Mouse (Mus musculus): ENCODE measurements at regions not wholly inside any gene's neighbourhood (a gene's known extent, or its start where the extent isn't known, plus 50 kb on each side); places are given as distances from the start of the nearest gene placed in this dataset.

DNA sequence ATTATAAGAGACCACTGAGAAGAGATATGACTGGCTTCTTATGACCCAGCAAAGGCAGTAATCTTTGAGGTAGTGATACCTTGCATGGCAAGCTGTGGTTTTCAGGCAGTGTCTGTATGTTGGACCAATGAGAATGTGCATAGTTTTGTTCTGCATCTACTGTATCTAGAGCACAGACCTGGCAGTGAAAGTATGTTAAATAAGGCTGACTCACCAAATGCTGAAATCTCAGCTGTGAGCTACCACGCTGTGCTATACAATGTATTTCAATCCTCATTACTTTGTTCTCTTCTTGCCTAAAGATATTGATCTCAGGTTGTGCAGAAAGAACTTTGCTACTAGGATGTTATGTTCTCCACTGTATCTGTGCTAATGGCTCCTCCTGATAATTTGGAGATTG is 83.9 kb upstream of the Zfp827 start:
- 85% methylated on average over 1 of the region's 1 CpGs for WGBS
- Histone ChIP-seq H3K27ac (no peak overlapping the region), H3K36me3 (no peaks in the 10 kb centered on the region), H3K9me3 (no peaks in the 10 kb centered on the region), H3K4me1 (replicated peaks) (no peaks in the 10 kb centered on the region), H3K4me3 (no peak overlapping the region), H3K27me3 (ENCODE audit: insufficient read depth, poor library complexity, severe bottlenecking) (no peaks in the 10 kb centered on the region)
- no peak for DNase-seq (ENCODE audit: low spot score)

DNA sequence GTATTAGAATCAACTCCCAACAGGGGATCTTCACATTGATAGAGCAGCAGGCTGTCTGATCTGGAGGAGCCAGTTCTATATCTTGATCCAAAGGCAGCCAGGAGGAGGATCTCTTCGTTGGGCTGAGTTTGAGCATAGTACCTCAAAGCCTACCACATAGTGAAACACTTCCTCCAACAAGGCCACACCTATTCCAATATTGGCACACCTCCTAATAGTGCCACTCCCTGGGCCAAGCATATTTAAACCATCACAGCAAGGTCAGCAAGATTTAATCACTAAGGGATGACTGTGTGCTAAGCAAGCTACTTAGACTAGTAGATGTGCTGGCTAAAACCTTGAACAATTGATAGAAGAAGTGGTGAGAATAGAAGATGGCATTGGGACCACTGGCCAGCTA is 82.6 kb upstream of the Zfp827 start:
- Histone ChIP-seq H3K27me3 (ENCODE audit: insufficient read depth, poor library complexity, severe bottlenecking) (no peaks in the 10 kb centered on the region), H3K4me1 (replicated peaks) (no peaks in the 10 kb centered on the region), H3K4me3 (no peak overlapping the region), H3K36me3 (no peaks in the 10 kb centered on the region), H3K9me3 (no peaks in the 10 kb centered on the region), H3K27ac (no peak overlapping the region)
- no peak for DNase-seq (ENCODE audit: low spot score)
- WGBS = 60% methylated on average over 1 of the region's 1 CpGs

- no peaks in the 10 kb centered on the region for H3K36me3 ChIP-seq
- H3K27me3 ChIP-seq (ENCODE audit: insufficient read depth, poor library complexity, severe bottlenecking) = no peaks in the 10 kb centered on the region
- no peak overlapping the region for H3K27ac ChIP-seq
- WGBS = 83% methylated on average over 2 of the region's 2 CpGs
- DNase-seq (ENCODE audit: low spot score) = no peak
- no peaks in the 10 kb centered on the region for H3K9me3 ChIP-seq
- no peaks in the 10 kb centered on the region for H3K4me1 ChIP-seq (replicated peaks)
- no peak overlapping the region for H3K4me3 ChIP-seq
Measured at GRCm38 (mm10) chr8:78946085-78946484, 82.2 kb upstream of the Zfp827 start.

DNA sequence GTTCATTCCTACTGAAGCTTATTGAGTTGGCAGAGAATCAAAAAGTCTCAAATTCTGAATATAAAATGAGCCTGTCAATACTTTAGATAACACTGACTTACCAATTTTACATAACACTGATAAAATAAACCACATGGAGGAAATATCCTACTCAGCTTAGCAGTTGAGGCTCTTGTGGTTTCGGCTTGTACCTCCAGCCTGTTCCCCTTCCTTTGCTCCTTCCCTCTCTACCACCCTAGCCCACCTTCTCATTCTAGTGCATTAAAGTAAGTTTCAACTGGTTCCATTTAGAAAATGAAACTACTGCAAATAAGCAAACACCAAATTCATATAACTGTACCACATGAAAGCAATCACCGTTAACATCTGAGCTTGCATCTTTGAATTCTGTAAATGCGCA is 53.2 kb upstream of the Zfp827 start:
- DNase-seq (ENCODE audit: low spot score) = no peak
- H3K27ac ChIP-seq = no peak overlapping the region
- no peaks in the 10 kb centered on the region for H3K36me3 ChIP-seq
- H3K4me1 ChIP-seq (replicated peaks) = 0 out of 2 replicates have a peak, but pooled peaks cover 3% of the 10 kb centered on the region
- no peaks in the 10 kb centered on the region for H3K27me3 ChIP-seq (ENCODE audit: insufficient read depth, poor library complexity, severe bottlenecking)
- no peaks in the 10 kb centered on the region for H3K9me3 ChIP-seq
- H3K4me3 ChIP-seq = no peak overlapping the region
- 92% methylated on average over 3 of the region's 3 CpGs for WGBS
